Mouse (Mus musculus) heart, postnatal 0 days (tissue): ENCODE measurements at regions not wholly inside any gene's neighbourhood (a gene's known extent, or its start where the extent isn't known, plus 50 kb on each side); places are given as distances from the start of the nearest gene placed in this dataset.

Experiments
- CTCF ChIP-seq: IDR thresholded peaks from 2 replicates; pipeline ENCODE4 v1.5.1; 2016; ENCODE audit warnings: antibody characterized with exemption, control low read depth, low read depth
- EP300 ChIP-seq: IDR thresholded peaks from 2 replicates; pipeline ENCODE4 v1.6.1; 2016; ENCODE audit warnings: antibody characterized with exemption, low read depth

GRCm38 (mm10) chr16:19066700-19067310, 190.0 kb downstream of the Hira start:
- no peak for TF ChIP-seq EP300
- no peak for TF ChIP-seq CTCF
